Mouse (Mus musculus) naive thymus-derived CD4-positive, alpha-beta T cell, adult 5 months (primary cell): Measurements from ENCODE around the gene Trappc4. TPM values are rescaled to one million over a fixed set of nuclear protein-coding genes. Genes with fewer than 3 reads are reported as not detected.

Experiments
- polyA plus RNA-seq: library from polyadenylated mRNA; unstranded; fragments of 100-300 nt; shearing (Covaris generic); gene quantifications from one replicate; pipeline ENCODE4 v1.2.1, GENCODE M21; 2017

The Trappc4 gene
- 80.8 TPM for polyA plus RNA-seq

GRCm38 (mm10) chr9:44406906-44407751, at the start of gene Trappc4, which contains the start of gene Rps25:
TSS of gene Trappc4 (minus strand) at chr9:44407600.
TSS of gene Rps25 (plus strand) at chr9:44407139.

DNA sequence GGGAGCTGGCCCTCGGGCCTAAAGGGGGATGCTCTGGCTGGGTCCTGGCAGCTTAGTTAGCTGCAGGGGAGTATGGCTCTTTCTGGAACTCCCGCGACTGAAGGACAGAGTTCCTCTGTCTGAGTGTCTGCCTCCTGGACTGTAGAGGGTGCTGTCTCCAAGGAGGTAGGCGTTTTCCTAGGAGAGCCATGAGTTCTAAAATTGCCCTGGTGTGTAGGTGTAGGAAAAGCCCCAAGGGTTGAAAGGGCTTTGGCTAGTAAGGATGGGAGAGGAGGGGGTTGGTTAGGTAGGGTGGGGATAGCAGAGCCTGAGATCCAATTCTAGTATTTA, 47.5 kb upstream of the Trappc4 start, which contains the start of gene Upk2:
Upk2 (minus strand) TSS at position 86 of the 330 bp plus-strand sequence.

GRCm38 (mm10) chr9:44440961-44441360, 33.6 kb upstream of the Trappc4 start, which contains the start of gene Foxr1:
TSS of gene Foxr1 (minus strand) at chr9:44441136.

GRCm38 (mm10) chr9:44418519-44419385, 11.4 kb upstream of the Trappc4 start, which contains the start of gene Ccdc84:
TSS of gene Ccdc84 (minus strand) at chr9:44418569.

DNA sequence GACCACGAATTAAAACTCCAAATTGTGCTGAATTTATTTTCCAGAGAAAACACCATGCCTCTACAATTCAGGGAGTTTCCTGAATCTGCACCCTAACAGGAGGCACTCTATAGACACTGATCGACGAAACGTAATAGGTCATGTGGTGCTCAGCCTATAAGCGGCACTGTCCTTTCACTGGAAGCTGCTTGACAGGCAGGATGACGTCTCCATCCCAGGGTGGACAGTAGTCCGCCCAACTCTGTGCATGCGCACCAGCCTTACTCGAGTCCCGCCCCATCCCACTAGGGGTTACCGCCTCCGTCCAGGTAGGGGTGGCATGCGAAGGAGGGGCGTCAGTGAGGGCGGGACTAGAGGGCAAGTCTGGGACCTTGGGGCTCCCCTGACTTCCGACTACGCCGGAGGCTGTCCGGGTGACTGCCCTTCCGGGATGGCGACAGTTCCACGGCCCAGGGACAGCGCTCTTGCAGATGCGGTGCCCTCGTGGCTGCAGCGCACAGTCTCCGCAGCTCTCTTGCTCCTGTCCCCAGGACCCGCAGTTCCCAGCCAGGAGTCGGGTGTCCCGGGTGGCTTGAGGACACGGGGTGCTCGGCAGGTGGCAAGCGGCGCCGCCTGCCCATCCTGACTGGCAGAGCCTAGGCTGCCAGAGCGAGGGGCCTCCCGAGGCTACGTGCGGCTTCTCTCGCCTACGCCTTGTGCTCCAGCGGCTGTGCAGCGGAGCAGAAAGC, 10.6 kb downstream of the Trappc4 start, which contains the start of gene Slc37a4:
Slc37a4 (plus strand) TSS at position 169 of the 728 bp plus-strand sequence.

DNA sequence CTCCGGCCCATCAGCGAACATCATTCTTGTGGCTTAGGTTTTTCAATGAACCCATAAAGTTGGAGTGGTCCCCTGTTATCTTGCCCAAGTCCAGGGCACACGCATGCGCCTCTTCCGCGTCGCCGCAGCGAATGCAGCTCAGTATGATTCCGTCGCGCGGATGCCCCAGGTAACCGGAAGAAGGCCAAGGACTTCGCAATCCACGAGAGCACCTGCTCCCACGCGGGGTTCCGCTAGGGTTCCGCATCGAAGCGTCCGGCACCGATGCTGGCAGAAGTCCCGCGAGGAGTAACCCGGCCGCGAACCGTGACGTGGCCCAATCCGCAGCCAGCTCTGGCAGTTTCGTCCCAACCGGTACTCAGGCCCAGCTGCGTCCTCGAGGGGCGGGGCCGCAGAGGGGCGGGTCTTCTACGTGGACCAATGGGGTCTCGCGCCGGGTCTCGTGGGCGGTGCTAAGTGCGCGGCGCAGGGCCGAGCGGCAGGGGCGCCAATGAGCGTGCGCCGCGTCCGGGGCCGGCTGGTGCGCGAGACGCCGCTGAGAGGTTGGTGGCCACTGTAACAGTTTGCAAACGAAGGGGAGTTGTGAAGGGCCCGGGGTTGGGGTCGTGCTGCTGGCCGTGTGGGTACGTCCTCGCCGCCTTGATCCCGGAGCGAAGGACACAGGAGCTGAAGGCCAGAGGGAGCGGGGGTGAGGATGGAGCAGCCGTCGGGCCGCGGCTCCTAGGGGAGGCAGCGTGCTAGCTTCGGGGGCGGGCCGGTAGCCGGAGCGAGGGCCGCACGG, 28.2 kb downstream of the Trappc4 start, which contains the start of gene Hyou1:
Hyou1 (plus strand) TSS at position 437 of the 781 bp plus-strand sequence.

DNA sequence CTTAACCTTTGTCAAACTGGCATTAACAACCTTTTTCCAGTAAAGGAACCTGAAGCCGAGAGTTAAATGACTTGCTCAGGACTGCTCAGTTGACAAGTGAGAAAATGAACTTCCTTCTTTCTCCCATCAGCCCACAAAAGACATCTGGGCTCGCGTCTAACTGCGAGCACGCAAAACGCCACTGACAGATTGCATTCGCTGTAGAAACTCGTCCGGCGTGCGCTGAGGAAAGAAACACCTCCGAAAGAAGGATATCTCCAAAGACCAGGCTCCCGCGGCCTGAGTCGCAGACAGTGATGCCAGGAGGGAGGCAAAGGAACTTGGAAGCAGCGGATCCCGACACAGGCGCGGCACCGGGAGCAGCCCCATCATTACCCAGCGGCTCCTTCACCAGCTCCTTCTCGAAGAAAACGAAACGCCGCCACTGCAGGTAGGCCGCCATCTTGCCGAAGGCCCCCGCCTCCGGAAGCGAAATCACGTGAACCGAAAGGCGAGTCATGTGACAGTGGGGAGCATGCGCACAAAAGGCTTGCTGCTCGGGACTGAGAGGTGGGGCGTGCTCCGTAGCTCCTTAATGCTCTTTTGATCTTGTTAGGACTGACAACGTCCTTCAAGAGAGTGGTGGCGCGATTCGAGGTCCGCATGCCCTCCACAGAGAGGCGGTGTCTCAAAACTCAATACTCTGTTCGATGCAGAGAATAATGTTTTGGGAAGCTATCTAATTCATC, 46.0 kb downstream of the Trappc4 start, which contains the start of gene Vps11:
Vps11 (minus strand) TSS at position 481 of the 728 bp plus-strand sequence.

Other genes with a start within 250 kb of the Trappc4 start
- 46.8 TPM for gene Cbl, start 173.6 kb downstream of the Trappc4 start, polyA plus RNA-seq
- gene Ccdc153, start 166.9 kb downstream of the Trappc4 start, polyA plus RNA-seq = not detected
- gene Pdzd3, start 156.1 kb downstream of the Trappc4 start, polyA plus RNA-seq = not detected
- 2.9 TPM for gene Nlrx1, start 139.0 kb downstream of the Trappc4 start, polyA plus RNA-seq
- gene Abcg4, start 119.0 kb downstream of the Trappc4 start, polyA plus RNA-seq = not detected
- 49.0 TPM for gene Hinfp, start 101.9 kb downstream of the Trappc4 start, polyA plus RNA-seq
- gene C2cd2l, start 87.3 kb downstream of the Trappc4 start, polyA plus RNA-seq = 19.9 TPM
- 6.6 TPM for gene Dpagt1, start 81.6 kb downstream of the Trappc4 start, polyA plus RNA-seq
- 62.7 TPM for gene H2afx, start 72.9 kb downstream of the Trappc4 start, polyA plus RNA-seq
- gene Hmbs, start 63.4 kb downstream of the Trappc4 start, polyA plus RNA-seq = 20.3 TPM
- 73.9 TPM for gene Vps11, start 45.9 kb downstream of the Trappc4 start, polyA plus RNA-seq
- 16.9 TPM for gene Hyou1, start 28.1 kb downstream of the Trappc4 start, polyA plus RNA-seq
- gene Slc37a4, start 10.7 kb downstream of the Trappc4 start, polyA plus RNA-seq = 15.1 TPM
- 2,678 TPM for gene Rps25, start 461 bp downstream of the Trappc4 start, polyA plus RNA-seq
- gene Ccdc84, start 11.0 kb upstream of the Trappc4 start, polyA plus RNA-seq = 39.8 TPM
- gene Foxr1, start 33.5 kb upstream of the Trappc4 start, polyA plus RNA-seq = not detected
- not detected for gene Upk2, start 47.4 kb upstream of the Trappc4 start, polyA plus RNA-seq
- 22.3 TPM for gene Bcl9l, start 75.2 kb upstream of the Trappc4 start, polyA plus RNA-seq
- gene Cxcr5, start 154.3 kb upstream of the Trappc4 start, polyA plus RNA-seq = 3.2 TPM
- 59.3 TPM for gene Ddx6, start 197.3 kb upstream of the Trappc4 start, polyA plus RNA-seq